ENCODE assay signal across 23 mouse cellular contexts in the genomic region with DNA sequence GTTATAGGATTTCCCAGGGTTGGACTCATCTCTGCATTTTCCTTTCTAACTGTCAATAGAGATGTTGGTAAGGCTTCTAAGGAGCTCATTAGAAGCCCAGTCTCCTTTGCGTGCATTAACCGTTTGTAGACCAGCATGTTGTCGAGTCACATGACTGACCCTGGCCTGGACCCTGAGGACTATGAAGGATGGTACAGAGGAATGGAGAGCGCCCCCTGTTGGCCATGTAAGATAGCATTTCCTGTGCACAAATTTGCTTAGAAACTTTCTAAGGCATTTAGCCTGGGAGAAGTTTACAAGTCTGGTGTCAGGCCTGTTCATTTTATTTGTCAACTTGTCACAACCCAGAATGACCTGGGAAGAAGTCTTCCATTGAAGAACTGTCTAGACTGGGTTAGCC.
DNase-seq lines count a peak whose midpoint lies in the region; ATAC-seq and TF ChIP-seq lines count a peak whose summit lies in the region.
"Had no signal": no experiment of that assay in that cellular context is flagged by ENCODE, and none has a peak within 500 bp of the region (broad histone marks: within the 10 kb centered on the region; RNA-seq: fewer than 3 reads in every experiment).

No protein-coding gene starts in this region.

- no peak for DNase-seq in hindbrain, postnatal 0 days (ENCODE audit: low spot score)
- DNase-seq in liver, postnatal 0 days, result no peak
- DNase-seq in liver, embryonic 11.5 days (ENCODE audit: low spot score), result no peak
- no peak for DNase-seq in testis, postnatal 14 days (ENCODE audit: low spot score)
- DNase-seq in testis, postnatal 10 days (ENCODE audit: low spot score), result peak; percentile 53
- DNase-seq in adrenal gland, postnatal 4 days (ENCODE audit: low spot score in 2 of 2), result no peak
- DNase-seq: adrenal gland, postnatal 25 days; cerebellum, adult 9-10 months; gastrocnemius, postnatal 36 days; heart, postnatal 36 days; kidney, adult 9 months; liver; right cerebral cortex, postnatal 14 days; thymus, postnatal 25 days had no signal

- H3K9ac ChIP-seq in hindbrain, postnatal 0 days (replicated peaks; ENCODE audit: low read length), result no peak overlapping the region
- no peak overlapping the region for H3K9ac ChIP-seq in hindbrain, embryonic 12.5 days
- H3K9ac ChIP-seq in liver, postnatal 0 days (replicated peaks), result no peak overlapping the region
- H3K9ac ChIP-seq in liver, embryonic 11.5 days (ENCODE audit: low read depth, low read length), result no peak overlapping the region
- H3K9ac ChIP-seq: embryonic facial prominence, embryonic 15.5 days; heart, embryonic 15.5 days; hindbrain, embryonic 14.5 days; lung, embryonic 15.5 days; midbrain, embryonic 12.5 days had no signal

- no peaks in the 10 kb centered on the region for H3K4me1 ChIP-seq in hindbrain, postnatal 0 days (ENCODE audit: insufficient read depth, low read length)
- H3K4me1 ChIP-seq in hindbrain, embryonic 12.5 days, result no peaks in the 10 kb centered on the region
- H3K4me1 ChIP-seq in liver, postnatal 0 days (ENCODE audit: insufficient read depth), result no peaks in the 10 kb centered on the region
- H3K4me1 ChIP-seq in liver, embryonic 11.5 days (replicated peaks; ENCODE audit: control insufficient read depth, insufficient read depth, low read length), result no peaks in the 10 kb centered on the region
- H3K4me1 ChIP-seq in testis, adult 2 months (ENCODE audit: control insufficient read depth, insufficient read depth, low read length), result no peaks in the 10 kb centered on the region
- H3K4me1 ChIP-seq: embryonic facial prominence, embryonic 15.5 days; limb, embryonic 10.5 days; midbrain, embryonic 12.5 days had no signal

- TF ChIP-seq CTCF in hindbrain, postnatal 0 days (IDR thresholded peaks at IDR 0.05; ENCODE audit: low read depth), result peak; percentile 28; the same call in 1 of the 2 replicates
- peak; percentile 33; the same call in 1 of the 2 replicates for TF ChIP-seq CTCF in liver, postnatal 0 days (IDR thresholded peaks at IDR 0.05; ENCODE audit: low read depth)
- TF ChIP-seq CTCF in testis, adult 2 months (IDR thresholded peaks at IDR 0.05; ENCODE audit: control insufficient read depth, insufficient read depth, insufficient replicate concordance, low read depth, low read length), result peak; percentile 58; the same call in 1 of the 2 replicates

- no peaks in the 10 kb centered on the region for H3K9me3 ChIP-seq in hindbrain, postnatal 0 days (ENCODE audit: low read length)
- no peaks in the 10 kb centered on the region for H3K9me3 ChIP-seq in hindbrain, embryonic 12.5 days (replicated peaks)
- H3K9me3 ChIP-seq in liver, postnatal 0 days (ENCODE audit: low read length), result no peaks in the 10 kb centered on the region
- no peaks in the 10 kb centered on the region for H3K9me3 ChIP-seq in liver, embryonic 11.5 days (ENCODE audit: control insufficient read depth, low read length)
- H3K9me3 ChIP-seq: embryonic facial prominence, embryonic 15.5 days; heart, embryonic 15.5 days; limb, embryonic 10.5 days; lung, embryonic 15.5 days; midbrain, embryonic 12.5 days had no signal

- ATAC-seq in hindbrain, postnatal 0 days, result no peak
- no peak for ATAC-seq in hindbrain, embryonic 12.5 days (ENCODE audit: low FRiP score)
- no peak for ATAC-seq in liver, postnatal 0 days
- ATAC-seq in liver, embryonic 11.5 days (replicated peaks; ENCODE audit: low FRiP score), result no peak
- ATAC-seq: forebrain, embryonic 16.5 days had no signal

- no peaks in the 10 kb centered on the region for H3K27me3 ChIP-seq in hindbrain, postnatal 0 days (ENCODE audit: insufficient read depth, low read length)
- peaks cover 3% of the 10 kb centered on the region; the same call in 1 of the 2 replicates for H3K27me3 ChIP-seq in hindbrain, embryonic 12.5 days
- H3K27me3 ChIP-seq in liver, postnatal 0 days (ENCODE audit: insufficient read depth, low read length), result no peaks in the 10 kb centered on the region
- no peaks in the 10 kb centered on the region for H3K27me3 ChIP-seq in liver, embryonic 11.5 days (replicated peaks; ENCODE audit: control insufficient read depth, insufficient read depth, low read length)
- no peaks in the 10 kb centered on the region for H3K27me3 ChIP-seq in testis, adult 2 months (ENCODE audit: control insufficient read depth, insufficient read depth, low read length)
- H3K27me3 ChIP-seq: embryonic facial prominence, embryonic 15.5 days; heart, embryonic 15.5 days; lung, embryonic 15.5 days; midbrain, embryonic 12.5 days had no signal

- no peaks in the 10 kb centered on the region for H3K36me3 ChIP-seq in hindbrain, postnatal 0 days (ENCODE audit: insufficient read depth, low read length)
- no peaks in the 10 kb centered on the region for H3K36me3 ChIP-seq in hindbrain, embryonic 12.5 days
- H3K36me3 ChIP-seq in liver, postnatal 0 days (replicated peaks; ENCODE audit: insufficient read depth, low read length), result no peaks in the 10 kb centered on the region
- no peaks in the 10 kb centered on the region for H3K36me3 ChIP-seq in liver, embryonic 11.5 days (ENCODE audit: control insufficient read depth, insufficient read depth, low read length)
- H3K36me3 ChIP-seq in testis, adult 2 months (ENCODE audit: control insufficient read depth, insufficient read depth, low read length), result no peaks in the 10 kb centered on the region
- H3K36me3 ChIP-seq: embryonic facial prominence, embryonic 15.5 days; heart, embryonic 15.5 days; lung, embryonic 15.5 days; midbrain, embryonic 12.5 days had no signal

- TF ChIP-seq EP300 in liver, postnatal 0 days (IDR thresholded peaks at IDR 0.05; ENCODE audit: low read depth), result no peak

- no peak for TF ChIP-seq POLR2A in testis, adult 2 months (IDR thresholded peaks at IDR 0.05; ENCODE audit: control insufficient read depth, low read depth, low read length)

- H3K4me3 ChIP-seq in hindbrain, postnatal 0 days (ENCODE audit: low read length), result no peak overlapping the region
- no peak overlapping the region for H3K4me3 ChIP-seq in hindbrain, embryonic 12.5 days
- no peak overlapping the region for H3K4me3 ChIP-seq in liver, postnatal 0 days (ENCODE audit: low read depth, low read length)
- no peak overlapping the region for H3K4me3 ChIP-seq in liver, embryonic 11.5 days (ENCODE audit: low read depth, low read length)
- no peak overlapping the region for H3K4me3 ChIP-seq in testis, adult 2 months (ENCODE audit: control insufficient read depth, low read depth, low read length)
- H3K4me3 ChIP-seq: embryonic facial prominence, embryonic 15.5 days; heart, embryonic 15.5 days; limb, embryonic 10.5 days; lung, embryonic 15.5 days; midbrain, embryonic 12.5 days had no signal

- no peak overlapping the region for H3K27ac ChIP-seq in hindbrain, postnatal 0 days
- no peak overlapping the region for H3K27ac ChIP-seq in hindbrain, embryonic 12.5 days
- H3K27ac ChIP-seq in liver, postnatal 0 days (ENCODE audit: low read depth), result no peak overlapping the region
- H3K27ac ChIP-seq in liver, embryonic 11.5 days (ENCODE audit: low read depth, low read length), result no peak overlapping the region
- no peak overlapping the region for H3K27ac ChIP-seq in testis, adult 2 months (ENCODE audit: control insufficient read depth, insufficient read depth, low read depth, low read length)
- H3K27ac ChIP-seq: embryonic facial prominence, embryonic 15.5 days; heart, embryonic 15.5 days; hindbrain, embryonic 14.5 days; limb, embryonic 10.5 days; lung, embryonic 15.5 days; midbrain, embryonic 12.5 days had no signal

- H3K4me2 ChIP-seq in hindbrain, postnatal 0 days (ENCODE audit: low read depth, low read length), result no peak overlapping the region
- no peak overlapping the region for H3K4me2 ChIP-seq in hindbrain, embryonic 12.5 days (replicated peaks)
- no peak overlapping the region for H3K4me2 ChIP-seq in liver, postnatal 0 days (ENCODE audit: low read depth, low read length)
- H3K4me2 ChIP-seq in liver, embryonic 11.5 days, result no peak overlapping the region
- H3K4me2 ChIP-seq: embryonic facial prominence, embryonic 15.5 days; heart, embryonic 15.5 days; hindbrain, embryonic 14.5 days; lung, embryonic 15.5 days; midbrain, embryonic 12.5 days had no signal

- WGBS in hindbrain, postnatal 0 days, result 84% methylated on average over 4 of the region's 4 CpGs
- WGBS in hindbrain, embryonic 12.5 days, result 78% methylated on average over 4 of the region's 4 CpGs
- WGBS in liver, postnatal 0 days (ENCODE audit: insufficient replicate concordance), result 70% methylated on average over 4 of the region's 4 CpGs
- WGBS in liver, embryonic 11.5 days, result 75% methylated on average over 4 of the region's 4 CpGs
